Mouse (Mus musculus) myocyte (in vitro differentiated cells): Measurements from ENCODE around the gene Ttll5.

Experiments
- POLR2A ChIP-seq: IDR thresholded peaks from one replicate; pipeline ENCODE4 v1.6.1; 2011; ENCODE audit warnings: low read depth, mild to moderate bottlenecking, control low read depth, moderate library complexity; ENCODE audit not compliant: insufficient read length
- POLR2AphosphoS2 ChIP-seq: IDR thresholded peaks from one replicate; pipeline ENCODE4 v1.6.1; 2011; ENCODE audit warnings: low read depth, control low read depth; ENCODE audit not compliant: insufficient read length
- REST ChIP-seq: IDR thresholded peaks from one replicate; pipeline ENCODE4 v1.6.1; 2011; ENCODE audit warnings: mild to moderate bottlenecking, control low read depth, moderate library complexity; ENCODE audit not compliant: insufficient read depth, insufficient read length
- SRF ChIP-seq: IDR thresholded peaks from one replicate; pipeline ENCODE4 v1.6.1; 2011; ENCODE audit warnings: low read depth; ENCODE audit not compliant: control insufficient read depth, insufficient read length
- USF1 ChIP-seq: IDR thresholded peaks from one replicate; pipeline ENCODE4 v1.6.1; 2011; ENCODE audit warnings: low read depth, mild to moderate bottlenecking, control low read depth, moderate library complexity

- TF ChIP-seq POLR2A: no peak
- no peak for TF ChIP-seq POLR2AphosphoS2
- TF ChIP-seq REST: no peak
- TF ChIP-seq SRF: no peak
- no peak for TF ChIP-seq USF1
Measured at GRCm38 (mm10) chr12:86085873-86086272, 261.4 kb downstream of the Ttll5 start.
